Mouse (Mus musculus): ENCODE measurements at regions not wholly inside any gene's neighbourhood (a gene's known extent, or its start where the extent isn't known, plus 50 kb on each side); places are given as distances from the start of the nearest gene placed in this dataset. TPM values are rescaled to one million over a fixed set of nuclear protein-coding genes. Genes with fewer than 3 reads are reported as not detected.

GRCm38 (mm10) chr17:64538520-64538953 is 62.0 kb upstream of the Man2a1 start:
- no peak overlapping the region for H3K4me2 ChIP-seq (replicated peaks)
- H3K36me3 ChIP-seq, result no peaks in the 10 kb centered on the region
- no peak overlapping the region for H3K9ac ChIP-seq
- H3K27ac ChIP-seq (replicated peaks), result no peak overlapping the region
- no peaks in the 10 kb centered on the region for H3K4me1 ChIP-seq
- H3K9me3 ChIP-seq (replicated peaks), result no peaks in the 10 kb centered on the region
- H3K27me3 ChIP-seq, result no peaks in the 10 kb centered on the region
- whole genome bisulfite sequencing, result 15% methylated on average over 10 of the region's 10 CpGs
- no peak for ATAC-seq (ENCODE audit: insufficient number of reproducible peaks, low FRiP score, low TSS enrichment, low read depth)
- no peak overlapping the region for H3K4me3 ChIP-seq (replicated peaks)

DNA sequence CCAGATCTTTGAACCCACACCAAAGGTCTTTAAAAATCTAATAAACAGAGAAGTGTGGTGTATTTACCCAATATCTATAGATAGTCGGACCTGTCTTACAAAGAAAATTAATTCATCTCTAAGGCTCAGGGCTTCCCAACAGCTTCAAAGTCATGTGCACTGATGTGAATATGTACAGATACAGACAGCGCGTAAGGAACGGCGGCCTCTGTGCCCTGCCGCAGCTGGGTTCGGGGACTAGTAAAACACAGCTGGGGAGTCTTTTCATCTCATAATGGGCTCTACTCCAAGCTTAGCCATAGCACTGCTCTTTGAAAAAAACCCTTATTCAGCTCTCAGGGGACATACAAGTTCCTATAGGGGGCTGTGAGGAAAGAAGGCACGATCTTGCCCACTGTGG is 60.1 kb upstream of the Man2a1 start:
- no peak overlapping the region for H3K9ac ChIP-seq
- no peak overlapping the region for H3K4me2 ChIP-seq (replicated peaks)
- H3K4me1 ChIP-seq, result no peaks in the 10 kb centered on the region
- 86% methylated on average over 8 of the region's 8 CpGs for WGBS
- no peaks in the 10 kb centered on the region for H3K9me3 ChIP-seq (replicated peaks)
- H3K4me3 ChIP-seq (replicated peaks), result no peak overlapping the region
- no peak overlapping the region for H3K27ac ChIP-seq (replicated peaks)
- no peaks in the 10 kb centered on the region for H3K27me3 ChIP-seq
- ATAC-seq (ENCODE audit: insufficient number of reproducible peaks, low FRiP score, low TSS enrichment, low read depth), result no peak
- no peaks in the 10 kb centered on the region for H3K36me3 ChIP-seq

DNA sequence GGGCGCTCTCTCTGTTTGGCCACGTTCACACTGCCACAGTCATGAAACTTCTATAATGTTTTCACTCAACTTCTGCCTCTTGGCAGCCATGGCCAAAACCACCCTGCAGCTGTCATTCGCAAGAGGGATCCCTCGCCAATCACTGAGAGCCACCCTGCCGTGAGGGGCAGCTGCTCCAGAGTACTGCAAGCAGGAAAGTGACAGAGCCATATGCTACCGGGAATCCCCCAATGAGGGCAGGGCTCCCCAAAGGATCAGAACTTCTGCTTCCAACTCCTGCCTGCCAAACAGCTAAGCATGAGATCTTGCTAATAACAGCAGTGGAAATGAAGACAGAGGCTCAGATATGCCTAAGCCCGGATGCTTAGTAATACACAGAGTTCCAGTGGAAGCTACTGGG is 52.0 kb upstream of the Man2a1 start:
- Histone ChIP-seq H3K4me1 (no peaks in the 10 kb centered on the region), H3K4me2 (replicated peaks) (no peak overlapping the region), H3K4me3 (replicated peaks) (no peak overlapping the region), H3K9me3 (replicated peaks) (no peaks in the 10 kb centered on the region), H3K36me3 (no peaks in the 10 kb centered on the region), H3K27ac (replicated peaks) (no peak overlapping the region), H3K27me3 (no peaks in the 10 kb centered on the region), H3K9ac (no peak overlapping the region)
- peak; percentile 75 for ATAC-seq (ENCODE audit: insufficient number of reproducible peaks, low FRiP score, low TSS enrichment, low read depth)
- WGBS, result 48% methylated on average over 7 of the region's 7 CpGs

DNA sequence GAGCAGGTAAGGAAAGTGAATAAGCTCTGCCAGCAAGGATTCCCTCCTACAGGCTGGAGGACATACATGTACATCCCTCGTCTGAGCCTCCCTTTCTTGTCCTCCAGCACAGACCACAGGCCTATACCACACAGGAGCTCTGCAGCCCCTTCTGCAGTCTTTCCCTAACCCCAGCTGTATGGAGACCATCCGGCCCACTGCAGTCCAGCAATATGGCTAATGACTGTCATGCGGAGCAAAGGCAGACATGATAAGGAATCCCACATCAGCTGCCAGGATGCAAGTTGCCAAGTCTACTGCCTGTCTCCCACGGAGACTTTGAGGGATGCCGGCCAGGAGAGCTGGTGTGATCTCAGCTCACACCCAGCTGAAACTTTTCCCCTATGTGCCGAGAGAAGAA is 50.5 kb upstream of the Man2a1 start:
- H3K4me1 ChIP-seq, result no peaks in the 10 kb centered on the region
- no peak overlapping the region for H3K27ac ChIP-seq (replicated peaks)
- no peak overlapping the region for H3K9ac ChIP-seq
- no peaks in the 10 kb centered on the region for H3K36me3 ChIP-seq
- H3K9me3 ChIP-seq (replicated peaks), result no peaks in the 10 kb centered on the region
- ATAC-seq (ENCODE audit: insufficient number of reproducible peaks, low FRiP score, low TSS enrichment, low read depth), result no peak
- no peaks in the 10 kb centered on the region for H3K27me3 ChIP-seq
- H3K4me3 ChIP-seq (replicated peaks), result no peak overlapping the region
- 67% methylated on average over 6 of the region's 6 CpGs for WGBS
- no peak overlapping the region for H3K4me2 ChIP-seq (replicated peaks)

Small RNAs in the stretch of these regions (microRNA-seq; reads per million reads assigned to microRNA genes)
- gene Mir6420 (ENCODE audit: borderline number of aligned reads), result not detected
